8 mouse cellular contexts compared by ENCODE assay signal in the genomic region with DNA sequence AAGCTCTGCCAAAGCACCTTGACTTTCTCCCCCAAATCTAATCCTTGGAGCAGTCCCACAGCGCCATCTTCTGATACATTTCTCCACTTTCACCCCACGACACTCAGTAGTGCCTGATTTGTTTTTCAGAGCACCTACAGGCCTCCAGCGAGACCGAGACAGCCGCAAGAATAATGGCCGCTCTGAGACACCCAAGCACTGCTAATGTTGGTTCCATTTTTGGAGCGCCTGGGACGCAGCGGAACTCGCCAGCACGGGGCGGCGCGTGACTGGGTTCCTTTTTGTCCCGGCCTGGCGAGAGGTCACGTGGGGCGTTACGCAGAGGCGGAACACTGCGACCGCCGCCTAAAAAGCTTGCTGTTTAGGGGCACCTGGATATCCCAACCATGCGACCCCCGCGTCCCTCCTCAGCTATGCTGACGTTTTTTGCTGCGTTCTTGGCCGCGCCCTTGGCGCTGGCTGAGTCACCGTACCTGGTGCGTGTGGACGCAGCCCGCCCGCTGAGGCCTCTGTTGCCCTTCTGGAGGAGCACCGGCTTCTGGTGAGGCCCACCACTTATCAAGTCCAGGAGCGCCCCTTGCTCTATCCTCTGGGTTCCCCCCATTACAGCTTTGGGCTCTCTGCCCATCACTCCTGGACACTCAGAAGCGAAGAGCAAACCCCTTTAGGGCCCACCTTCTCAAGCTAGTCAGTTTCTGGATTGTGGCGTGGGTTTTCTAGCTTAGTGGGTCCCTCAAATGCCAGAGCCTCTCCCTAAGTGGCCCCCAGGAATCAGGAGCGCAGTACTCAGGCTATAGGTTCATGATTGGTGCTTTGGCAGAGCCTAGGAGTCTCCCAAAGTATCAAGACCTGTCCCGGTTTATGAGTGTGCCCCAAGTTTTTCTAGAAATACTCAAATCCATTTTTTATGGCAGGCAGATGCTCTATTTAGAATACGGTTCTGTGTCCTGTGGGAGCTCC. TPM values are rescaled to one million over a fixed set of nuclear protein-coding genes. Genes with fewer than 3 reads are reported as not detected.
A peak's percentile ranks its signal among the peaks of the same experiment; 100 is the strongest.
DNase-seq lines count a peak whose midpoint lies in the region; ATAC-seq and TF ChIP-seq lines count a peak whose summit lies in the region.

Dgkq (minus strand) TSS at position 696 of the 960 bp plus-strand sequence.

- H3K9me3 ChIP-seq in erythroblast, embryonic 14.5 days (ENCODE audit: control insufficient read depth, low read length), result no peaks in the 10 kb centered on the region
- H3K9me3 ChIP-seq in heart, embryonic 11.5 days (replicated peaks; ENCODE audit: control insufficient read depth, low read length), result no peaks in the 10 kb centered on the region
- no peaks in the 10 kb centered on the region for H3K9me3 ChIP-seq in kidney, embryonic 16.5 days (ENCODE audit: low read length)
- H3K9me3 ChIP-seq in stomach, embryonic 14.5 days (ENCODE audit: control insufficient read depth, low read depth, low read length), result no peaks in the 10 kb centered on the region

- H3K36me3 ChIP-seq in erythroblast, embryonic 14.5 days (ENCODE audit: control insufficient read depth), result peaks cover 39% of the 10 kb centered on the region
- peaks cover 3% of the 10 kb centered on the region; the same call in 1 of the 2 replicates for H3K36me3 ChIP-seq in heart, embryonic 11.5 days (ENCODE audit: control insufficient read depth, insufficient read depth, low read length)
- peaks cover 10% of the 10 kb centered on the region; the same call in 1 of the 2 replicates for H3K36me3 ChIP-seq in kidney, embryonic 16.5 days (ENCODE audit: insufficient read depth, low read length)
- H3K36me3 ChIP-seq in liver, adult 2 months (ENCODE audit: control insufficient read depth, insufficient read depth, low read length), result no peaks in the 10 kb centered on the region; the same call in 1 of the 2 replicates
- H3K36me3 ChIP-seq in myocyte (ENCODE audit: control insufficient read depth, insufficient read depth), result no peaks in the 10 kb centered on the region
- H3K36me3 ChIP-seq in stomach, embryonic 14.5 days (ENCODE audit: control insufficient read depth, insufficient read depth, low read length), result 0 out of 2 replicates have a peak, but pooled peaks cover 5% of the 10 kb centered on the region

- H3K79me2 ChIP-seq in liver, adult 2 months (ENCODE audit: control insufficient read depth, insufficient read depth, low read length), result peaks cover 12% of the 10 kb centered on the region; the same call in 1 of the 2 replicates
- no peaks in the 10 kb centered on the region for H3K79me2 ChIP-seq in myocyte (ENCODE audit: control insufficient read depth, insufficient read depth)

- H3K9ac ChIP-seq in heart, embryonic 11.5 days (ENCODE audit: low read depth, low read length), result peak within 1 kb of the TSS; percentile 89
- peak within 1 kb of the TSS; percentile 81 for H3K9ac ChIP-seq in kidney, embryonic 16.5 days (replicated peaks; ENCODE audit: low read length)
- H3K9ac ChIP-seq in liver, adult 2 months (ENCODE audit: low read depth, low read length), result peak within 1 kb of the TSS; percentile 93
- H3K9ac ChIP-seq in stomach, embryonic 14.5 days (replicated peaks; ENCODE audit: low read depth, low read length), result peak within 1 kb of the TSS; percentile 65

- peak within 1 kb of the TSS; percentile 85 for H3K4me2 ChIP-seq in heart, embryonic 11.5 days
- peak within 1 kb of the TSS; percentile 72 for H3K4me2 ChIP-seq in kidney, embryonic 16.5 days (replicated peaks; ENCODE audit: low read depth, low read length)
- peak within 1 kb of the TSS; percentile 93 for H3K4me2 ChIP-seq in myocyte (ENCODE audit: low read depth)
- peak within 1 kb of the TSS; percentile 76 for H3K4me2 ChIP-seq in stomach, embryonic 14.5 days (replicated peaks; ENCODE audit: low read depth, low read length)

- H3K27me3 ChIP-seq in erythroblast, embryonic 14.5 days (ENCODE audit: control insufficient read depth), result no peaks in the 10 kb centered on the region
- H3K27me3 ChIP-seq in heart, embryonic 11.5 days (ENCODE audit: control insufficient read depth, insufficient read depth, low read length), result no peaks in the 10 kb centered on the region
- H3K27me3 ChIP-seq in kidney, embryonic 16.5 days (ENCODE audit: insufficient read depth, low read length), result no peaks in the 10 kb centered on the region
- H3K27me3 ChIP-seq in liver, adult 2 months (ENCODE audit: control insufficient read depth, insufficient read depth, low read length), result no peaks in the 10 kb centered on the region
- no peaks in the 10 kb centered on the region for H3K27me3 ChIP-seq in myocyte (ENCODE audit: control insufficient read depth, insufficient read depth, insufficient read length)
- no peaks in the 10 kb centered on the region for H3K27me3 ChIP-seq in stomach, embryonic 14.5 days (ENCODE audit: control insufficient read depth, insufficient read depth, low read length)

- TF ChIP-seq CTCF in brain, embryonic 14.5 days (IDR thresholded peaks at IDR 0.05; ENCODE audit: borderline replicate concordance, extremely low read depth, insufficient read depth, insufficient read length), result peak; percentile 65; the same call in 1 of the 2 replicates
- no peak for TF ChIP-seq CTCF in liver, adult 2 months (IDR thresholded peaks at IDR 0.05; ENCODE audit: low read depth, low read length)

- WGBS in heart, embryonic 11.5 days (ENCODE audit: insufficient replicate concordance), result 6% methylated on average over 43 of the region's 43 CpGs
- WGBS in kidney, embryonic 16.5 days, result 6% methylated on average over 42 of the region's 43 CpGs
- 1% methylated on average over 43 of the region's 43 CpGs for WGBS in liver, adult 2 months
- WGBS in stomach, embryonic 14.5 days, result 5% methylated on average over 43 of the region's 43 CpGs

- H3K4me3 ChIP-seq in erythroblast, embryonic 14.5 days (replicated peaks), result peak within 1 kb of the TSS; percentile 80
- peak within 1 kb of the TSS; percentile 54 for H3K4me3 ChIP-seq in heart, embryonic 11.5 days (ENCODE audit: low read depth, low read length)
- H3K4me3 ChIP-seq in kidney, embryonic 16.5 days (ENCODE audit: low read length), result peak within 1 kb of the TSS; percentile 56
- H3K4me3 ChIP-seq in liver, adult 2 months (ENCODE audit: insufficient read depth, low read depth, low read length), result peak within 1 kb of the TSS; percentile 81
- peak within 1 kb of the TSS; percentile 39 for H3K4me3 ChIP-seq in myocyte
- H3K4me3 ChIP-seq in stomach, embryonic 14.5 days (ENCODE audit: low read depth, low read length), result peak within 1 kb of the TSS; percentile 49

- peaks cover 63% of the 10 kb centered on the region for H3K4me1 ChIP-seq in erythroblast, embryonic 14.5 days (ENCODE audit: control insufficient read depth)
- peaks cover 6% of the 10 kb centered on the region for H3K4me1 ChIP-seq in heart, embryonic 11.5 days (ENCODE audit: control insufficient read depth, insufficient read depth, low read length)
- peaks cover 15% of the 10 kb centered on the region for H3K4me1 ChIP-seq in kidney, embryonic 16.5 days (ENCODE audit: insufficient read depth, low read length)
- H3K4me1 ChIP-seq in liver, adult 2 months (ENCODE audit: control insufficient read depth, insufficient read depth, low read length), result peaks cover 31% of the 10 kb centered on the region
- H3K4me1 ChIP-seq in stomach, embryonic 14.5 days (ENCODE audit: control insufficient read depth, insufficient read depth, low read length), result 0 out of 2 replicates have a peak, but pooled peaks cover 6% of the 10 kb centered on the region

- H3K27ac ChIP-seq in heart, embryonic 11.5 days (ENCODE audit: low read depth, low read length), result peak within 1 kb of the TSS; percentile 84
- peak within 1 kb of the TSS; percentile 76 for H3K27ac ChIP-seq in kidney, embryonic 16.5 days (ENCODE audit: low read length)
- peak within 1 kb of the TSS; percentile 92 for H3K27ac ChIP-seq in liver, adult 2 months (replicated peaks; ENCODE audit: insufficient read depth, low read depth, low read length)
- H3K27ac ChIP-seq in stomach, embryonic 14.5 days (ENCODE audit: low read length), result peak within 1 kb of the TSS; percentile 87

- peak; percentile 73 for ATAC-seq in heart, embryonic 11.5 days (replicated peaks; ENCODE audit: insufficient number of reproducible peaks, low FRiP score, low TSS enrichment)
- ATAC-seq in kidney, embryonic 16.5 days (ENCODE audit: low FRiP score, low TSS enrichment), result peak; percentile 87
- peak; percentile 85 for ATAC-seq in stomach, embryonic 14.5 days (ENCODE audit: insufficient number of reproducible peaks, insufficient read depth, low FRiP score, low read depth)

- 0 out of 2 replicates have a peak, but pooled peaks have one; percentile 52 for TF ChIP-seq POLR2A in brain, embryonic 14.5 days (IDR thresholded peaks at IDR 0.05; ENCODE audit: borderline replicate concordance, extremely low read depth, insufficient read depth, insufficient read length, poor library complexity, severe bottlenecking)
- peak; percentile 79; the same call in 1 of the 2 replicates for TF ChIP-seq POLR2A in liver, adult 2 months (IDR thresholded peaks at IDR 0.05; ENCODE audit: extremely low read depth, insufficient read depth, low read length)
- peak; percentile 56 for TF ChIP-seq POLR2A in myocyte (IDR thresholded peaks at IDR 0.05; ENCODE audit: insufficient read length, low read depth)

- DNase-seq in B cell, adult 2 months, result peak; percentile 91 to 92
- peak; percentile 91 for DNase-seq in brain, embryonic 14.5 days (ENCODE audit: low read depth)
- DNase-seq in liver, adult 2 months (ENCODE audit: extremely low read depth, low read depth, low spot score), result peak; percentile 86

- peak within 1 kb of the TSS; percentile 18 for H3ac ChIP-seq in myocyte (ENCODE audit: control insufficient read depth, insufficient read length)

TF ChIP-seq in myocyte, 11 proteins besides CTCF, POLR2A, EP300 and RAD21:
- peak; percentile 85 for TF ChIP-seq USF1 (IDR thresholded peaks at IDR 0.05; ENCODE audit: low read depth)
- TF ChIP-seq REST (IDR thresholded peaks at IDR 0.05; ENCODE audit: insufficient read depth, insufficient read length), result no peak
- TF ChIP-seq POLR2AphosphoS2 (IDR thresholded peaks at IDR 0.05; ENCODE audit: insufficient read length, low read depth), result peak; percentile 48

RNA-seq across cellular contexts. Expression of gene Dgkq, which starts in this region (rescaled TPM):
- 63.9 and 67.7 TPM in 2 replicates for polyA plus RNA-seq in brain, embryonic 14.5 days (2012; rRNA removed)
- polyA plus RNA-seq in erythroblast, embryonic 14.5 days (2012), result 0.08 and 0.16 TPM in 2 replicates
- polyA plus RNA-seq in heart, embryonic 11.5 days (2014; fragmentation: Nextera tagmentation; extraction: Ambion mirVana), result 5.6 and 6.3 TPM in 2 replicates
- polyA plus RNA-seq in kidney, embryonic 16.5 days (2015; fragmentation: Nextera tagmentation; extraction: Ambion mirVana), result 14.2 and 14.6 TPM in 2 replicates
- total RNA-seq in liver, adult 2 months (2014; rRNA removed), result 14.0 and 16.3 TPM in 2 replicates
- polyA plus RNA-seq in liver, adult 2 months (2012; rRNA removed), result 19.5 and 28.2 TPM in 2 replicates
- polyA plus RNA-seq in myocyte (2012; fragmentation: generic; extraction: Trizol), result 4.3 TPM
- 9.1 and 11.6 TPM in 2 replicates for polyA plus RNA-seq in stomach, embryonic 14.5 days (2014; fragmentation: Nextera tagmentation; extraction: Ambion mirVana)

Comparison
In these comparisons a context has a peak if more than half of its experiments do, and no peak if none do; other contexts are left out.
1. Peak in every context shown above with its lines: DNase-seq, ATAC-seq, H3K4me3 ChIP-seq and H3K27ac ChIP-seq.